Mouse (Mus musculus): Measurements from ENCODE around the gene Dync1i1. TPM values are rescaled to one million over a fixed set of nuclear protein-coding genes. Genes with fewer than 3 reads are reported as not detected.

Dync1i1 gene
- total and polyA plus RNA-seq, 3 experiments: not detected

GRCm38 (mm10) chr6:6071038-6071437, 345.6 kb downstream of the Dync1i1 start:
- Histone ChIP-seq H3K36me3 (ENCODE audit: control insufficient read depth in 1 of 2, insufficient read depth in 2 of 2, low read length in 2 of 2) (no peaks in the 10 kb centered on the region), H3K27ac (ENCODE audit: control insufficient read depth, low read depth, low read length) (no peak overlapping the region), H3K4me3 (ENCODE audit: control insufficient read depth in 1 of 2, insufficient read depth in 1 of 2, low read depth in 2 of 2, low read length in 2 of 2) (no peak overlapping the region), H3K4me1 (ENCODE audit: control insufficient read depth in 1 of 2, insufficient read depth in 2 of 2, low read length in 2 of 2) (no peaks in the 10 kb centered on the region), H3K9me3 (replicated peaks; ENCODE audit: insufficient read depth, low read length) (no peaks in the 10 kb centered on the region), H3K27me3 (ENCODE audit: control insufficient read depth in 1 of 2, insufficient read depth in 2 of 2, low read length in 2 of 2) (no peaks in the 10 kb centered on the region), H3K79me2 (ENCODE audit: control insufficient read depth, insufficient read depth, low read length, poor library complexity) (no peaks in the 10 kb centered on the region), H3K9ac (ENCODE audit: control insufficient read depth, low read depth, low read length, poor library complexity, severe bottlenecking) (no peak overlapping the region)
- DNase-seq (ENCODE audit: low read depth, low spot score): no peak
- TF ChIP-seq USF2 (IDR thresholded peaks at IDR 0.05; ENCODE audit: borderline replicate concordance in 1 of 2, insufficient read depth in 1 of 2, low read depth in 1 of 2, low read length in 2 of 2) (no peak), KAT2A (conservative IDR thresholded peaks at IDR 0.05; ENCODE audit: low read depth, low read length) (no peak), ZC3H11A (IDR thresholded peaks at IDR 0.05; ENCODE audit: low read depth, low read length) (no peak)

GRCm38 (mm10) chr6:6075940-6076447, 350.6 kb downstream of the Dync1i1 start:
- TF ChIP-seq RAD21 (IDR thresholded peaks at IDR 0.05; ENCODE audit: low read depth, low read length): no peak
- no peak for TF ChIP-seq SMC3 (IDR thresholded peaks at IDR 0.05; ENCODE audit: low read depth, low read length)
- H3K9me3 ChIP-seq (replicated peaks; ENCODE audit: insufficient read depth, low read length): no peaks in the 10 kb centered on the region
- no peaks in the 10 kb centered on the region for H3K79me2 ChIP-seq (ENCODE audit: control insufficient read depth, insufficient read depth, low read length, poor library complexity)
- H3K4me1 ChIP-seq (ENCODE audit: control insufficient read depth in 1 of 2, insufficient read depth in 2 of 2, low read length in 2 of 2): no peaks in the 10 kb centered on the region
- no peak for DNase-seq (ENCODE audit: low read depth, low spot score)
- no peaks in the 10 kb centered on the region for H3K27me3 ChIP-seq (ENCODE audit: control insufficient read depth in 1 of 2, insufficient read depth in 2 of 2, low read length in 2 of 2)
- no peaks in the 10 kb centered on the region for H3K36me3 ChIP-seq (ENCODE audit: control insufficient read depth in 1 of 2, insufficient read depth in 2 of 2, low read length in 2 of 2)
- H3K27ac ChIP-seq (ENCODE audit: control insufficient read depth, low read depth, low read length): no peak overlapping the region
- no peak overlapping the region for H3K9ac ChIP-seq (ENCODE audit: control insufficient read depth, low read depth, low read length, poor library complexity, severe bottlenecking)
- no peak overlapping the region for H3K4me3 ChIP-seq (ENCODE audit: control insufficient read depth in 1 of 2, insufficient read depth in 1 of 2, low read depth in 2 of 2, low read length in 2 of 2)

- no peak overlapping the region for H3K9ac ChIP-seq (ENCODE audit: control insufficient read depth, low read depth, low read length, poor library complexity, severe bottlenecking)
- no peaks in the 10 kb centered on the region for H3K4me1 ChIP-seq (ENCODE audit: control insufficient read depth in 1 of 2, insufficient read depth in 2 of 2, low read length in 2 of 2)
- no peak overlapping the region for H3K4me3 ChIP-seq (ENCODE audit: control insufficient read depth in 1 of 2, insufficient read depth in 1 of 2, low read depth in 2 of 2, low read length in 2 of 2)
- no peaks in the 10 kb centered on the region for H3K27me3 ChIP-seq (ENCODE audit: control insufficient read depth in 1 of 2, insufficient read depth in 2 of 2, low read length in 2 of 2)
- no peaks in the 10 kb centered on the region for H3K36me3 ChIP-seq (ENCODE audit: control insufficient read depth in 1 of 2, insufficient read depth in 2 of 2, low read length in 2 of 2)
- no peaks in the 10 kb centered on the region for H3K79me2 ChIP-seq (ENCODE audit: control insufficient read depth, insufficient read depth, low read length, poor library complexity)
- no peaks in the 10 kb centered on the region for H3K9me3 ChIP-seq (replicated peaks; ENCODE audit: insufficient read depth, low read length)
- DNase-seq (ENCODE audit: low read depth, low spot score): no peak
- TF ChIP-seq USF1 (IDR thresholded peaks at IDR 0.05; ENCODE audit: low read depth, low read length): no peak
- TF ChIP-seq BHLHE40 (IDR thresholded peaks at IDR 0.05; ENCODE audit: borderline replicate concordance, low read depth, low read length): no peak
- no peak for TF ChIP-seq ZKSCAN1 (IDR thresholded peaks at IDR 0.05; ENCODE audit: low read depth, low read length)
- no peak for TF ChIP-seq JUND (IDR thresholded peaks at IDR 0.05; ENCODE audit: low read depth, low read length)
- TF ChIP-seq POLR2A (IDR thresholded peaks at IDR 0.05; ENCODE audit: control insufficient read depth in 1 of 2, insufficient read depth in 1 of 2, low read depth in 1 of 2, low read length in 2 of 2, poor library complexity in 1 of 2): no peak
- no peak for TF ChIP-seq POLR2AphosphoS5 (IDR thresholded peaks at IDR 0.05; ENCODE audit: borderline replicate concordance, low read depth, low read length)
- TF ChIP-seq ZC3H11A (IDR thresholded peaks at IDR 0.05; ENCODE audit: low read depth, low read length): no peak
- TF ChIP-seq MEF2A (IDR thresholded peaks at IDR 0.05; ENCODE audit: extremely low read depth, insufficient replicate concordance, low read depth, low read length, poor library complexity, severe bottlenecking): no peak
- H3K27ac ChIP-seq (ENCODE audit: control insufficient read depth, low read depth, low read length): no peak overlapping the region
These were observed 351.8 kb downstream of the Dync1i1 start for GRCm38 (mm10) chr6:6077234-6077633.

Other genes with a start within 250 kb of the Dync1i1 start
- not detected in 2 replicates for gene Pdk4, start 229.3 kb upstream of the Dync1i1 start, total RNA-seq (2012; rRNA removed)
- gene Pdk4, start 229.3 kb upstream of the Dync1i1 start, polyA plus RNA-seq (2012; ENCODE audit: insufficient read depth in 1 of 2, insufficient read length in 2 of 2, low read depth in 1 of 2, low replicate concordance in 2 of 2, missing spikeins in 1 of 2): not detected